Mouse (Mus musculus) left cerebral cortex, adult 18-20 months (tissue): ENCODE data around the gene Olfr1101. TPM values are rescaled to one million over a fixed set of nuclear protein-coding genes. Genes with fewer than 3 reads are reported as not detected.

ENCODE experiments used
- DNase-seq, 2 experiments: peaks; one replicate each; pipeline ENCODE4 v3.0.0; 2021 to 2022; ENCODE audit warnings: low spot score in 2 of 2, mixed read lengths in 1 of 2
- long read RNA-seq, 2 experiments: library from polyadenylated mRNA; stranded (forward); transcript quantifications; one replicate each; pipeline ENCODE4 v2.0.0; 2021
- total RNA-seq, 2 experiments: library from RNA; stranded (reverse); gene quantifications; 2 replicates each; pipeline ENCODE4 v1.2.3; 2021

Gene Olfr1101
- total RNA-seq: not detected
- long read RNA-seq, experiment 1: 0 reads
- long read RNA-seq, experiment 2: 0 reads

GRCm38 (mm10) chr2:86991121-86991520, at the start of gene Olfr1101:
Gene Olfr1101, minus strand, starts transcription at chr2:86991221.
- DNase-seq: no peak

GRCm38 (mm10) chr2:87036431-87036830, 45.4 kb upstream of the Olfr1101 start, which contains the start of gene Olfr1105:
Gene Olfr1105, minus strand, starts transcription at chr2:87036531.
- DNase-seq: no peak

GRCm38 (mm10) chr2:87026980-87027379, 36.0 kb upstream of the Olfr1101 start, which contains the start of gene Olfr1104:
Gene Olfr1104, minus strand, starts transcription at chr2:87027080.
- no peak for DNase-seq

- DNase-seq: no peak
Observed at GRCm38 (mm10) chr2:86998098-86998497, 7.1 kb upstream of the Olfr1101 start, which contains the start of gene Olfr1102. Gene Olfr1102, plus strand, starts transcription at chr2:86998398.

GRCm38 (mm10) chr2:86979854-86980253, 11.2 kb downstream of the Olfr1101 start, which contains the start of gene Olfr1100:
Gene Olfr1100, minus strand, starts transcription at chr2:86979954.
- DNase-seq: no peak

- DNase-seq: no peak
Observed at GRCm38 (mm10) chr2:86960593-86960992, 30.4 kb downstream of the Olfr1101 start, which contains the start of gene Olfr1099. Gene Olfr1099, minus strand, starts transcription at chr2:86960693.

Other genes starting within 250 kb of the Olfr1101 start
- not detected for gene Olfr1090, start 232.2 kb downstream of the Olfr1101 start, total RNA-seq
- not detected for gene Olfr1093, start 208.7 kb downstream of the Olfr1101 start, total RNA-seq
- not detected for gene Olfr141, start 181.2 kb downstream of the Olfr1101 start, total RNA-seq
- not detected for gene Olfr1094, start 166.6 kb downstream of the Olfr1101 start, total RNA-seq
- gene Olfr1095, start 139.5 kb downstream of the Olfr1101 start, total RNA-seq: not detected
- not detected for gene Gm13723, start 116.4 kb downstream of the Olfr1101 start, total RNA-seq
- not detected for gene Olfr1097, start 99.0 kb downstream of the Olfr1101 start, total RNA-seq
- not detected for gene Olfr1098, start 66.7 kb downstream of the Olfr1101 start, total RNA-seq
- gene Olfr1099, start 30.5 kb downstream of the Olfr1101 start, total RNA-seq: not detected
- gene Olfr1100, start 11.3 kb downstream of the Olfr1101 start, total RNA-seq: not detected
- not detected for gene Olfr1102, start 7.2 kb upstream of the Olfr1101 start, total RNA-seq
- not detected for gene Olfr1104, start 35.9 kb upstream of the Olfr1101 start, total RNA-seq
- not detected for gene Olfr1105, start 45.3 kb upstream of the Olfr1101 start, total RNA-seq
- not detected for gene Olfr1106, start 61.1 kb upstream of the Olfr1101 start, total RNA-seq
- not detected for gene Olfr1107, start 84.6 kb upstream of the Olfr1101 start, total RNA-seq
- gene Olfr1109, start 104.8 kb upstream of the Olfr1101 start, total RNA-seq: not detected
- gene Olfr259, start 123.3 kb upstream of the Olfr1101 start, total RNA-seq: not detected
- not detected for gene Olfr1110, start 149.1 kb upstream of the Olfr1101 start, total RNA-seq
- not detected for gene Olfr1111, start 161.4 kb upstream of the Olfr1101 start, total RNA-seq
- not detected for gene Olfr1112, start 196.6 kb upstream of the Olfr1101 start, total RNA-seq
- not detected for gene Olfr1113, start 217.7 kb upstream of the Olfr1101 start, total RNA-seq